Mouse (Mus musculus): ENCODE results near the gene 4930558K02Rik. TPM values are rescaled to one million over a fixed set of nuclear protein-coding genes. Genes with fewer than 3 reads are reported as not detected.

The 4930558K02Rik gene
- not detected in 2 replicates for polyA plus RNA-seq (2014; fragmentation: Nextera tagmentation; extraction: Ambion mirVana)

DNA sequence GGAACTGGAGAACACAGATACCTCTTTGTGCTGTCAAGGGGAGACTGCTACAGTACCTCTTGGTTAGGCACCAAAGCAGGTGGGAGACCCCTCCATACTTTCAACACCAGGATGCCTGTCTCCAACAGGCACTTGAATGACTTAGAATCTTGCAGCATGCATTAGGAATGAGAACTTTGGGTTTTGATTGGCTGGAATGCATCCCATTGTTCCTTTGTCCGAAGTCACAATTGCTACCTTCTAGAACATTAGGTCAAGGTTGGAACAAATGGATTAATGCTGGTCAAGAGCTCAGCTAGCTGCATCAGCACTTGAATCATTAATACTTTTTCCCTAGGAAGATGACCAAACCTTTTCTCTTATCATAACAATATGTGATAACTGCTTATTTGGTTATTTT, at the start of gene 4930558K02Rik:
Gene 4930558K02Rik, minus strand, starts transcription at position 101 of the 400 bp plus-strand sequence.
- Histone ChIP-seq H3K36me3 (ENCODE audit: control insufficient read depth, insufficient read depth, low read length) (no peaks in the 10 kb centered on the region), H3K4me1 (ENCODE audit: control insufficient read depth, insufficient read depth, low read length) (peaks cover 8% of the 10 kb centered on the region; the same call in 1 of the 2 replicates), H3K9me3 (ENCODE audit: control insufficient read depth, low read length) (no peaks in the 10 kb centered on the region), H3K27ac (ENCODE audit: low read depth, low read length) (no peak within 1 kb of the TSS), H3K27me3 (ENCODE audit: control insufficient read depth, insufficient read depth, low read length) (no peaks in the 10 kb centered on the region), H3K4me3 (ENCODE audit: low read depth, low read length) (no peak within 1 kb of the TSS), H3K4me2 (ENCODE audit: low read depth) (no peak within 1 kb of the TSS), H3K9ac (ENCODE audit: low read length) (no peak within 1 kb of the TSS)
- 63% methylated on average over 1 of the region's 1 CpGs for WGBS
- DNase-seq (ENCODE audit: low spot score) (no peak), ATAC-seq (ENCODE audit: insufficient read depth, low FRiP score, low TSS enrichment) (no peak)

DNA sequence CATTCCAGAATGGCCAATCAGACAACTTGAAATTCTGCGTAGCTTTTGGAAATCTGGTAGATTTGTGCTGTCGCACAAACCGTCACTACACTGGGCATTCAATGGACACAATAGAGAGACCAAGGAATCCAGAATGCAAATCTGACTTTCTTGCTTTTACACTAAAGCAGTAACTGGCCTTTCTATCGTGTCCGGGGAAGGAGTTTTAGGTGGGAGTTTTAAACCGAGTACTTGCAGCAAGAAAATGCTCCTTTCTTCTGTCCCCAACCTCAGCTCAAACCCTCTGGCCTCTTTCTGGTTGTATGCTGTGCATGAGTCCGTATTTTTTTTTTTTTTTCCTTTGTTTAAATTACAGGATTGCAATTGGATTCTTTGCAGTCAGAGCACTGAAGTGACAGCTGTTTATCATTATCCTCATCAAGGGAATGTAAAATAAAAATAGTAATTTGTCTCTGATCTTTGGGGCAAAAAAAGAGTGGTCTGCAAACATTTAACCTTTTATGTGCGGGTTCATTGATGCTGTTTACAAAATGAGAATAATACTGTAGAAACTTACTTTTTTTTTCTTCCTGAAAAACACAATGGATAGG, 44.3 kb upstream of the 4930558K02Rik start:
- WGBS, result 67% methylated on average over 8 of the region's 8 CpGs
- Histone ChIP-seq H3K4me3 (ENCODE audit: low read depth, low read length) (no peak overlapping the region), H3K27ac (ENCODE audit: low read depth, low read length) (no peak overlapping the region), H3K27me3 (ENCODE audit: control insufficient read depth, insufficient read depth, low read length) (no peaks in the 10 kb centered on the region), H3K4me1 (ENCODE audit: control insufficient read depth, insufficient read depth, low read length) (peaks cover 3% of the 10 kb centered on the region; the same call in 1 of the 2 replicates), H3K36me3 (ENCODE audit: control insufficient read depth, insufficient read depth, low read length) (no peaks in the 10 kb centered on the region), H3K9ac (ENCODE audit: low read length) (no peak overlapping the region), H3K4me2 (ENCODE audit: low read depth) (no peak overlapping the region), H3K9me3 (ENCODE audit: control insufficient read depth, low read length) (no peaks in the 10 kb centered on the region)
- no peak for DNase-seq (ENCODE audit: low spot score)
- no peak for ATAC-seq (ENCODE audit: insufficient read depth, low FRiP score, low TSS enrichment)

GRCm38 (mm10) chr1:162020766-162021165, 41.3 kb upstream of the 4930558K02Rik start:
- Histone ChIP-seq H3K36me3 (ENCODE audit: control insufficient read depth, insufficient read depth, low read length) (no peaks in the 10 kb centered on the region), H3K9me3 (ENCODE audit: control insufficient read depth, low read length) (no peaks in the 10 kb centered on the region), H3K4me1 (ENCODE audit: control insufficient read depth, insufficient read depth, low read length) (peaks cover 7% of the 10 kb centered on the region; the same call in 1 of the 2 replicates), H3K4me2 (ENCODE audit: low read depth) (no peak overlapping the region), H3K9ac (ENCODE audit: low read length) (no peak overlapping the region), H3K27me3 (ENCODE audit: control insufficient read depth, insufficient read depth, low read length) (no peaks in the 10 kb centered on the region), H3K27ac (ENCODE audit: low read depth, low read length) (no peak overlapping the region), H3K4me3 (ENCODE audit: low read depth, low read length) (no peak overlapping the region)
- no peak for ATAC-seq (ENCODE audit: insufficient read depth, low FRiP score, low TSS enrichment)
- DNase-seq (ENCODE audit: low spot score), result no peak
- 67% methylated on average over 4 of the region's 4 CpGs for WGBS

GRCm38 (mm10) chr1:162020303-162020731, 40.9 kb upstream of the 4930558K02Rik start:
- Histone ChIP-seq H3K9me3 (ENCODE audit: control insufficient read depth, low read length) (no peaks in the 10 kb centered on the region), H3K27me3 (ENCODE audit: control insufficient read depth, insufficient read depth, low read length) (no peaks in the 10 kb centered on the region), H3K36me3 (ENCODE audit: control insufficient read depth, insufficient read depth, low read length) (no peaks in the 10 kb centered on the region), H3K27ac (ENCODE audit: low read depth, low read length) (no peak overlapping the region), H3K4me3 (ENCODE audit: low read depth, low read length) (no peak overlapping the region), H3K9ac (ENCODE audit: low read length) (no peak overlapping the region), H3K4me2 (ENCODE audit: low read depth) (no peak overlapping the region), H3K4me1 (ENCODE audit: control insufficient read depth, insufficient read depth, low read length) (peaks cover 7% of the 10 kb centered on the region; the same call in 1 of the 2 replicates)
- DNase-seq (ENCODE audit: low spot score), result no peak
- WGBS, result 54% methylated on average over 7 of the region's 7 CpGs
- ATAC-seq (ENCODE audit: insufficient read depth, low FRiP score, low TSS enrichment), result no peak

- no peak overlapping the region for H3K9ac ChIP-seq (ENCODE audit: low read length)
- H3K4me1 ChIP-seq (ENCODE audit: control insufficient read depth, insufficient read depth, low read length), result peaks cover 5% of the 10 kb centered on the region; the same call in 1 of the 2 replicates
- no peak for ATAC-seq (ENCODE audit: insufficient read depth, low FRiP score, low TSS enrichment)
- 67% methylated on average over 6 of the region's 6 CpGs for WGBS
- H3K9me3 ChIP-seq (ENCODE audit: control insufficient read depth, low read length), result no peaks in the 10 kb centered on the region
- H3K36me3 ChIP-seq (ENCODE audit: control insufficient read depth, insufficient read depth, low read length), result no peaks in the 10 kb centered on the region
- no peak for DNase-seq (ENCODE audit: low spot score)
- H3K4me2 ChIP-seq (ENCODE audit: low read depth), result no peak overlapping the region
- H3K27me3 ChIP-seq (ENCODE audit: control insufficient read depth, insufficient read depth, low read length), result no peaks in the 10 kb centered on the region
- no peak overlapping the region for H3K27ac ChIP-seq (ENCODE audit: low read depth, low read length)
- no peak overlapping the region for H3K4me3 ChIP-seq (ENCODE audit: low read depth, low read length)
These were observed 39.2 kb upstream of the 4930558K02Rik start for GRCm38 (mm10) chr1:162018601-162018977.

- peaks cover 4% of the 10 kb centered on the region; the same call in 1 of the 2 replicates for H3K4me1 ChIP-seq (ENCODE audit: control insufficient read depth, insufficient read depth, low read length)
- H3K36me3 ChIP-seq (ENCODE audit: control insufficient read depth, insufficient read depth, low read length), result no peaks in the 10 kb centered on the region
- no peaks in the 10 kb centered on the region for H3K9me3 ChIP-seq (ENCODE audit: control insufficient read depth, low read length)
- DNase-seq (ENCODE audit: low spot score) (no peak), ATAC-seq (ENCODE audit: insufficient read depth, low FRiP score, low TSS enrichment) (no peak)
- H3K9ac ChIP-seq (ENCODE audit: low read length), result no peak overlapping the region
- WGBS, result 65% methylated on average over 13 of the region's 13 CpGs
- H3K27me3 ChIP-seq (ENCODE audit: control insufficient read depth, insufficient read depth, low read length), result no peaks in the 10 kb centered on the region
- no peak overlapping the region for H3K4me3 ChIP-seq (ENCODE audit: low read depth, low read length)
- H3K4me2 ChIP-seq (ENCODE audit: low read depth), result no peak overlapping the region
- peak overlapping the region; percentile 72 for H3K27ac ChIP-seq (ENCODE audit: low read depth, low read length)
These were observed 38.7 kb upstream of the 4930558K02Rik start for GRCm38 (mm10) chr1:162017975-162018600.

- Histone ChIP-seq H3K27me3 (ENCODE audit: control insufficient read depth, insufficient read depth, low read length) (no peaks in the 10 kb centered on the region), H3K27ac (ENCODE audit: low read depth, low read length) (peak overlapping the region; percentile 72), H3K9me3 (ENCODE audit: control insufficient read depth, low read length) (no peaks in the 10 kb centered on the region), H3K4me3 (ENCODE audit: low read depth, low read length) (no peak overlapping the region), H3K36me3 (ENCODE audit: control insufficient read depth, insufficient read depth, low read length) (no peaks in the 10 kb centered on the region), H3K4me2 (ENCODE audit: low read depth) (no peak overlapping the region), H3K9ac (ENCODE audit: low read length) (no peak overlapping the region), H3K4me1 (ENCODE audit: control insufficient read depth, insufficient read depth, low read length) (peaks cover 4% of the 10 kb centered on the region; the same call in 1 of the 2 replicates)
- DNase-seq (ENCODE audit: low spot score) (no peak), ATAC-seq (ENCODE audit: insufficient read depth, low FRiP score, low TSS enrichment) (no peak)
- WGBS, result 36% methylated on average over 7 of the region's 7 CpGs
These were observed 37.5 kb upstream of the 4930558K02Rik start for GRCm38 (mm10) chr1:162016982-162017381.

DNA sequence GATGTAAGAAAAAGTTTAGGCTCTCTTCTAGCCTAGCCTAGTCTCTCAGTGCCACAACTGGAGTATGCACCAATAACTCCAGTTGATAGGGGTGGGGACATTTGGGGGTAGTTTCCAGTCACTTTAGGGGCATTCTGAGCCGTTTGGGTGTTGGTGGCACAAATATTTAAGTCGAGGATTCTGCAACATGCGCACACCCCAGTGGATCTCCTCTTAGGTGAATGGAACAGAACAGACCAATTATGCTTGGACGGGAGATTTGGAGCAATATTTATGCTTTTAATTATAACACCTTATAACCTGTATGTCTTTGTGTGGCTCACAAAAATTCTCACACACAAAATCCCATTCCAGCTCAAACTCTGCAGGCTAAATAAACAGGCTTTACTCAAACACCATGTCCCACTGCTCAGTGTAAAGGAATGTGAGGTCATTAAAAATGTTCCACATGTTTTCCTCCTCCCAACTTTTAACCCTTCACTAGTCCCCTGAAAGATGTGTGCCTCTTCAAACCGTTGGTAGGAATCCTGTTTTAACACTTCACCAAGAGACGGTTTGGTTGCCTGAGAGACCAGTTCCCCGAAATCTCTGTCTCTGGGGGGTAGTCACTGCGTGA, 35.9 kb upstream of the 4930558K02Rik start:
- H3K27ac ChIP-seq (ENCODE audit: low read depth, low read length), result peak overlapping the region; percentile 72
- H3K27me3 ChIP-seq (ENCODE audit: control insufficient read depth, insufficient read depth, low read length), result no peaks in the 10 kb centered on the region
- no peak overlapping the region for H3K4me3 ChIP-seq (ENCODE audit: low read depth, low read length)
- H3K9ac ChIP-seq (ENCODE audit: low read length), result no peak overlapping the region
- H3K4me2 ChIP-seq (ENCODE audit: low read depth), result no peak overlapping the region
- 59% methylated on average over 8 of the region's 8 CpGs for WGBS
- ATAC-seq (ENCODE audit: insufficient read depth, low FRiP score, low TSS enrichment) (no peak), DNase-seq (ENCODE audit: low spot score) (no peak)
- no peaks in the 10 kb centered on the region for H3K9me3 ChIP-seq (ENCODE audit: control insufficient read depth, low read length)
- no peaks in the 10 kb centered on the region for H3K36me3 ChIP-seq (ENCODE audit: control insufficient read depth, insufficient read depth, low read length)
- H3K4me1 ChIP-seq (ENCODE audit: control insufficient read depth, insufficient read depth, low read length), result peaks cover 4% of the 10 kb centered on the region; the same call in 1 of the 2 replicates

Data from neural tube, embryonic 11.5 days (tissue).